Mouse (Mus musculus) layer of hippocampus, adult 2 months (tissue): ENCODE data around the gene Arhgef2. TPM values are rescaled to one million over a fixed set of nuclear protein-coding genes. Genes with fewer than 3 reads are reported as not detected.

Experiments
- DNase-seq, 2 experiments: peaks; one replicate each; pipeline ENCODE4 v3.0.0; 2022; ENCODE audit warnings: low spot score in 2 of 2
- H3K27ac ChIP-seq: fragments of 200-600 bp; 2 replicates; pipeline ENCODE4 v1.8.1; 2022
- H3K4me3 ChIP-seq: fragments of 200-600 bp; 2 replicates; pipeline ENCODE4 v1.8.1; 2022; ENCODE audit warnings: mild to moderate bottlenecking
- CTCF ChIP-seq: fragments of 200-600 bp; conservative IDR thresholded peaks from 2 replicates; pipeline ENCODE4 v1.8.1; 2022; ENCODE audit warnings: antibody characterized with exemption, mild to moderate bottlenecking, moderate library complexity
- total RNA-seq, 2 experiments: library from RNA; stranded (reverse); gene quantifications; 2 replicates each; pipeline ENCODE4 v1.2.3; 2021

Gene Arhgef2
- total RNA-seq, 2 experiments from 2014 or later = 268 to 283 TPM

DNA sequence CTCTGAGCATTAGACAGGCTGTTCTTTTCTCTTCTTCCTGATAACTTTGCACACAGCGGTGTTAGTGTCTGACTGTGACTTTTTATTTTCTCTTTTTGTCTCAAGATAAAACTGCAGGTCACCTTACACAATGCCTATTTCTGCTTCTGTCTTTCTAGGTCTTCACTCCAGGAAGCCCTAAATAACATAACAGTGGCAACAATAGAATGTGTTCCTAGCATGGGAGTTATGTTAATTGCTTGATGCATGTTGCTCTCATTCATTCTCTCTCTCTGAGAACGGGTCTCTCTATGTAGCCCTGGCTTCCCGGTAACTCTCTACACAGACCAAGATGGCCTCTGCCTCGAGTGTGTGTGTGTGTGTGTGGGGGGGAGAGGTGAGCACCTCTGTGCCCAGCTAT is 3.3 kb upstream of the Arhgef2 start:
- no peak for TF ChIP-seq CTCF
- DNase-seq = no peak

DNA sequence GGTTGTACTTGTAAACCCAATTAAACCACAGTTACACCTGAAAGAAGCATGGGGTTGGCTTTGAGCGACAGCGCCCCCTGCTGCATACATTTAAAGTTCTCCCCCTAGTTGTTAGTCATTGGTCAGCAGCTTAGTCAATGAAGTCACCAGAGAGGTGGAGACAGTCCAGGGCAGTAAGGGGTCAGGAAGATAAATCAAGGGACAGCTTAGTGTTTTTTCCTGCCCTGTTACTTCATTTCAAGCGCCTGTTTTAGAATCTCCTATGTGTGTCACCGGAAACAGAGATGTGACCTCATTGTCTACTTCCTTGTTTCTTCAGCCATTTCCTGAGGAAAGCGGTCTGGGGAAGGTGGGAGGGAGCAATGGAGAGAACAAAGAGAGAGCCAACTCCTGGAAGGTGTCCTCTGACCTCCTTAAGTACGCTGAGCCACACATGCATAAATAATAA is 2.0 kb upstream of the Arhgef2 start:
- peak; percentile 89 for TF ChIP-seq CTCF
- Histone ChIP-seq H3K4me3 (no peak overlapping the region), H3K27ac (no peak overlapping the region)
- peak in 1 of 2 experiments; percentile 62 for DNase-seq

More for the DNA sequence above, 3.3 kb upstream of the Arhgef2 start:
- no peak overlapping the region for H3K4me3 ChIP-seq
- no peak overlapping the region for H3K27ac ChIP-seq

DNA sequence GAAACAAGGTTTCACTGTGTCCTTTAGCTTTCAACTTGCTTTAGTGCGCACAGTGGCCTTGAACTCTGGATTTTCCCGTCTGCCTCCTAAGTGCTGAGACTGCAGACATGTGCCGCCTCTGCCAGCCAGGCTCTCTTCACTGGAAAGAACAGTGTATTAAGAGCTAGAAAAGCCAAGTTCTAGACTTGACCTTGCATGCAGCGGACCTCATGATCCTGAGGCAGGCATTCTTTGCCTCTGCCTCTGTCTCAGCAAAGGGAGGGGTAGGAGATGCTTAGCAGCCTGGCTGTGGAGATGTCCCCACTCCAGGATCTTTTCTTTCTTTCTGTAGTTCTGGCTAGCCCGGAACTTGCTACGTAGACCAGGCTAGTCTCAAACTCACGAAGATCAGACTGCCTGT is 903 bp upstream of the Arhgef2 start:
- DNase-seq = no peak
- no peak for TF ChIP-seq CTCF
- no peak overlapping the region for H3K27ac ChIP-seq
- H3K4me3 ChIP-seq = no peak overlapping the region

DNA sequence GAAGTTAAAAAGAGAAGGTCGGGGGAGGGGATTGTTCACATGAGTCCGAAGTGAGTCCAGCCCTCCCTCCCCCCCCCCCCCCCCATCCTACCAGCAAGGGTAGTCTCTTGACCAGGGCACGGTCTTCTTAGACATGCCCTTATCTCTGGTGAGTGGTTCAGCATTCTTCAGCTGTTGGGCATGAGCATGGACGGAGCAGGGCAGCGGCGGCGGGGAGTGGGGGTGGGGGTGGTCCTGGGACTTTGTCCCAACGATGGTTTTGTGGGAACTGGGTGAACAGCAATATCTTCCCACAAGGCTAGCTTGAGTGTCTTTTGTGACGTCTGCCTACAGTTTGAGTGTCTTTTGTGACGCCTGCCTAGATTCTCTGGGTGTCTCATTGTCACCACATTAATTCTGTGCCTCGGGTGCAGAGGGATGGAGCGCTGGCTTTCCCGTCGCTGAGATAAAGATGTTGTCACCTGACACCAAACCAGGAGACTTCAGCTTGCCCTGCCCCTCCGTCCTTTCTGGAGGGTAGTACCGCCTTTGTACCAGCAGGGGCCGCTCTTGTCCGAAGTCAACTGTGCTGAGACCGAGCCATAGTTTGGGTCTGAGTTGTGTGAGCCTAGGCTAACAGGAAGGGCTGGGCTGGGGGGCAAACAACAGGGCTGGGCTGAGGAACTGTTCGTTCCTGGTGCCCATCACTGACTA is 1.4 kb downstream of the Arhgef2 start:
- TF ChIP-seq CTCF = peak; percentile 99
- DNase-seq = peak; percentile 87 to 94
- peak overlapping the region; percentile 82 for H3K27ac ChIP-seq
- H3K4me3 ChIP-seq = peak overlapping the region; percentile 46

DNA sequence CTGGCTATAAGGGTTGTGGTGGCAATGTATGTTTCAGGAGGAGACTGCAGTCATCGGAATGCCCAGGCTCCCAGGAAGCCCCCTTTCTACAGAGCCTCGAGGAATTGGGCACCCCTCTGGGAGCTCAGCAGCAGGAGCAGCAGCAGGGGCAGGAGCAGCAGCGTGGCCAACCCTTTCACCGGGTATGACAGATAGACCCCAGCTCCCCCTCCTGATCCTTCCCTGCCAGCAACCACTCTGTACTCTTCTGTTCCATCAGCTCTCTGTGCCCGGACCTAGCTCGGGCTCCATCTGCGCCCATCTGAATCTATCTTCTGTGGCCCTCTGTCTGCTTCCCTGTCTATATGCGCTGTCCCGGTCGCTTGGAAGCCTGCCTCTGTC is 2.0 kb downstream of the Arhgef2 start:
- TF ChIP-seq CTCF = 0 out of 2 replicates have a peak, but pooled peaks have one; percentile 5

DNA sequence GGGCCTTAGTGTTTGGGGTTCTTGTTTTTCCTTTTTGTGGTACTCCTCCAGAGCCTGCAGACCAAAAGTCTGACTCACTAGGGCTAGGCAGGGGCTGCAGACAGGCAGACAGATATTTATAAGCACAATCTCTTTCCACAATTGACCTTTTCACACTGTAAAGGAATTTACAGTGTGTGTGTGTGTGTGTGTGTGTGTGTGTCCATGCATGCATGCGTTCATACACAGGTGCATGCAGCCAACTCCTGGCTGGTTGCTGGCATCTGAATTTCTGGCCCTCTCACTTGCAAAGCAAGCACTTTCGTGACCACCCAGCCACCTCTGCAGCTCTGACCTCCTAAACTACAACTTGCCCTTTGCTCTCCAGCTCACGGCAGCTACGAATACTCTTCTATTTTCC is 3.3 kb downstream of the Arhgef2 start:
- no peak for DNase-seq
- H3K4me3 ChIP-seq = no peak overlapping the region
- no peak overlapping the region for H3K27ac ChIP-seq
- no peak for TF ChIP-seq CTCF

More for the DNA sequence above, 2.0 kb downstream of the Arhgef2 start:
- H3K27ac ChIP-seq = peak overlapping the region; percentile 82
- no peak for DNase-seq
- peak overlapping the region; percentile 46 for H3K4me3 ChIP-seq

DNA sequence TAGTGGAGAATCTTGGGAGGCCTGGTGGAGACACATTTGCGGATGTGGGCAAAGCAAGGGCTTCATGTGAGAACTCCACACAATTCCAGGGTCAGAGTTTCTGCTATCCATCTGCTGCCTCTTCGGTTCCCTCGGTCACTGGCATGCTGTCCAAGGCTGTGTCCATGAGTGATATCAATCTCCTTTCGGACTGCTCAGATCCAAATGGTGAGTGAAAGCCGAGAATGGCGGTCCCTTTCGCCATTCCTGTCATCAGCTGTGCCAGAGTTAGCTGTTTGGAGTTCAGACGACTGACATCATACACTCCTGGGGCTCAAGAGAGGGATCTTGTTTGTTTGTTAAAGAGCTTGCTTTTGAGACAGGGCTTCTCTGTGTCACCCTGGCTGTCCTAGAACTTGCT is 8.7 kb downstream of the Arhgef2 start:
- no peak for TF ChIP-seq CTCF
- DNase-seq = no peak
- Histone ChIP-seq H3K4me3 (no peak overlapping the region), H3K27ac (no peak overlapping the region)

DNA sequence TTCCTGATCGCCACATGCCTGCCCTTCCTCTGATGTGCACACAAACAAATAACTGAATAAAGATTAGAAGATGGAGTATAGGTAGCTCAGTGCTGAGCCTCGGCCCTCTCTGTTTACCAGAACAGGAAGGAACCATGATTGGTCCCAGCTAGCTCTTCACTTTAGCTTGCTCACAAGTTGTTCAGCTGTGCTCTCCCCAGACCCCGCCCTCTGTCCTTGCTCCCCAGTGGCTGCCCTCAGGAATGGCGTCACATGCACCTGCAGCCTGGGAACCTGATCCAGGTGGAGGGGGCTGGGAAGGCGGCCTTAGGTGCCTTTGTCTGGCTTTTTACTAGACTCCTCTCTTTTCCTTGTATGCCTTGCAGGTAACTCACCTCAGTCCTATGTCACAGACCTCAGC is 9.4 kb downstream of the Arhgef2 start:
- DNase-seq = no peak
- Histone ChIP-seq H3K27ac (no peak overlapping the region), H3K4me3 (no peak overlapping the region)
- no peak for TF ChIP-seq CTCF

DNA sequence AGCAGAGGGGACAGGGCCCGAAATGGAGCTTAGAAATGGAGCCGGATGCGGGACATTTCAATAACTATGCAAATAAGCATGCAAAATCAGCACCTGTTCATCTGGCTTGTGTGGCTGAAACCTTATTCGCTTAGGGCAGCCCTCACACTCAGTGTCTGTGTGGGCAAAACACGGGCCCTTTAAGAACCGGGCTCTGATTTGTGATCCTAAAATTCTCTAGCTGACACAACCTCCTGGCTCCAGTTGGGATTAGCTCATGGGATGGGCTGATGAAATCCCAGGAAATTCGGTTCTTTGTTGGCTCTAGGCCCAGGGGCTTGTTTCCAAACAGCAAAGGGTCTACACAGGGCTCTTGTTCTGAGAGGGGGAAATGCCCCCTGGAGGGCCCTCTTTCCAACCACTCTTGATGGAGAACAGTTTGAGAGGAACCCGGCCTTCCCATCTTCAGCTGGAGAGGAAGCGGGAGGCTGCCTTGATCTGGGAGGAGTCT is 10.2 kb downstream of the Arhgef2 start:
- no peak overlapping the region; the same call in 1 of the 2 replicates for H3K4me3 ChIP-seq
- H3K27ac ChIP-seq = peak overlapping the region; percentile 57; the same call in 1 of the 2 replicates

DNA sequence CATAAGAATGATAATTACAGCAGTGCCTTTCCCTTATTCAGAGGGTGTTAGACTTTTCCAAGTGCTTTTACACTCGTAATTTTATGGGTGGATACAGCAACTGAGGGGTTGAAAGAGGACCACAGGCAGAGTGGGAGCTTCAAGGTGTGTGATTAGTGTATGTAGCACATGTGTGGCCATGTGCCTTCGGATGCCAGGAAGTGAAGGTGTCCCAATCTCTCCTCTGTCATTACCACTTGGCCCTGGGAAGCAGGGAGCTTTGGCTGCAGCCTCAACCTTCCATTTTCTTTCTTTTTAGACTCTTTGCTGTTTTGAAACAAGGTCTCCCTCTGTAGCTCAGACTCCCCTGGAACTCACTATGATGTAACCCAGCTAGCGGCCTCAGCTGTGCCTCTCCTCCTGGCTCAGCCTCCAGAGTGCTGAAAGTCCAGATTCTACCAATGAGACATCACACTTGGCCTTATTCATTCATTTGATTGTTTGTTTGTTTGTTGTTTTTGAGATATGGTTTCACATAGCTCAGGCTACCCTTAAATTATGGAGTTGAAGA is 11.3 kb downstream of the Arhgef2 start:
- no peak for DNase-seq
- H3K4me3 ChIP-seq = no peak overlapping the region
- TF ChIP-seq CTCF = no peak
- peak overlapping the region; percentile 57; the same call in 1 of the 2 replicates for H3K27ac ChIP-seq

More for the DNA sequence above, 10.2 kb downstream of the Arhgef2 start:
- TF ChIP-seq CTCF = no peak
- no peak for DNase-seq

DNA sequence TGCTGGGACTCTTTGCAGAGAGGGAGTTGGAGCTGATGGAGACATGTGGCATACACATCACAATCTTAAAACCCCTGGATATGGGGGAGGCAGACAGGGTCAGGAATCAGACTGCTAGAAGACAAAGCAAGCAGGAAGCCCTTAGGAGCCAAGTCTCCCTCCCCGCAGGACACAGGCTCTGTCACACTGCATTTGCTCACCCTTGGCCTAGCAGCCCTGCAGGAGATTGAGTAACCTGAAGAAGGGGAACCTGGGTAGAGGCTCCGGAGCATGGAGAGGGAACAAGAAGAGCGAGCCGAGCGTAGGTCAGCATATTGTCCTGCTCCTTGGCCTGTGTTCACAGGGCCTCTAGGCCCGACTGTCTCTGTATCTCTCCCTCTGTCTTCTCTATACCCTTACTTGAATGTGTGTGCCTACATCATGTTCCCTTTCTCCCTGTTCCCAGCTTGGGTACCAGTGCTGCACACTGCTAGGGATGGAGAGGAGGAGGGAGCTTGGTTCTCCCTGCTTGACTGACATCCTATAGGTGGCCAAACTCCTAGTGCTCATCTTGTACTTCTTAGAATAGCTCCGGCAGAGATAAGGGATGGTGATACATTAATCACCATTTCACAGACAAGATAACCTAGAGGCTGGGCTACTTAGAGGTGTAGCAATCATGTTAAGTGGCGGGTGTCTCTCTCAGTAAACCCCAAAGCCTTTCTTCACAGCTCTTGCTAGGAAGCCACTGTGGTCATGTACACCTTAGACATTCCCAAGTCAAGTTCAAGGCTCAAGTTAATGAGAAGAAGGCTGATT is 12.5 kb downstream of the Arhgef2 start:
- no peak for TF ChIP-seq CTCF
- no peak for DNase-seq
- Histone ChIP-seq H3K4me3 (no peak overlapping the region), H3K27ac (no peak overlapping the region)

DNA sequence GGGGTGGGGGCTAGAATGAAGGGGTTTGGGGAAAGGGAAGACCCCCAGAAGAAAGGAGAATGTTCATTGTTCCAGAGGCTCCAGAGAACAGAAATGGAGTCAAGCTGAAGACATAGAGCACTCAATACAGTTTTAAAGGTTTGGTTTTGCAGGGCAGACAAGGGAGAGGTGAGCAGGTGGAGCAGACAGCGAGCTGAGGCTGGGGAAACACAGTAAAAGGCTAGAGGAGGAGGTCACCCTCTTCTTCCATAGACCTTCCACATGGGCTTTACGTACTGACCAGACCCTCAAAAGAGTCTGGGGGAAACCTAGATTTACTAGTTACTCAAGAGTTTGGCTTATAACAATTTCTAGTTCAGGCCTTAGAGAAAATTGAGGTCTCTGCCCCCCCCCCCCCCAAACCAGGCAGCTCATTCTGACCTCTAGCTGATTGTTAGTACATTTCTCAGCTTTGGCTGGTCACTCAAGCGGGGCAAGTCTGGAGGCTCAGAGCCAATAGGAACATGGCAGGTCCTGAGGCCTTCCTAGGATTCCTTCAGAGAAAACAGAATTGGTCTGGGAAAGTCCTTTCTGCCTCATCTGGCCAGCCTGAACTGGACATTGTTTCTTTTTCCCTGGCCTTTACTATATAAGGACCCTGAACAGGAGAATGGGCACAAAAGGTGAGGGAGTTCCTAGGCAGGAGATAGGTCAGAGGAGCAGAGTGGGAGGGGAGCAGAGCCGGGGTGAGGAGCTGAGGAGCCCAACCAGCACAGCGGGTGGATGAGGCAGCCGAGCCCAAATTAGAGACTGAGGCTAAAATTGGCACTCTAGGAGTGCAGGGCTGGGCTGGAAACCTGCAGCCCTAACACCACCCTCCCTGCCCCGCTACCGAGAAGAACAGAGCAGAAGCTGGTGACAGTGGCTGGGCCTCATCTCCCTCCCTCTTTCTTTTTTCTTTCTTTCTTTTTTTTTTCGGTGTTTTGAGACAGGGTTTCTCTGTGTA is 13.6 kb downstream of the Arhgef2 start:
- Histone ChIP-seq H3K4me3 (no peak overlapping the region), H3K27ac (peak overlapping the region; percentile 98; the same call in 1 of the 2 replicates)
- no peak for DNase-seq
- TF ChIP-seq CTCF = no peak
